10 mouse cellular contexts compared by ENCODE assay signal in genomic region chr1:194660426-194661119, GRCm38 (mm10). TPM values are rescaled to one million over a fixed set of nuclear protein-coding genes. Genes with fewer than 3 reads are reported as not detected.
DNase-seq lines count a peak whose midpoint lies in the region; ATAC-seq and TF ChIP-seq lines count a peak whose summit lies in the region.
"Had no signal": no experiment of that assay in that cellular context is flagged by ENCODE, and none has a peak within 500 bp of the region (broad histone marks: within the 10 kb centered on the region; RNA-seq: fewer than 3 reads in every experiment).

No protein-coding gene starts in this region.

- H3K9ac ChIP-seq in kidney, embryonic 15.5 days: no peak overlapping the region
- no peak overlapping the region for H3K9ac ChIP-seq in forebrain, embryonic 13.5 days
- H3K9ac ChIP-seq: forebrain, embryonic 15.5 days; lung, embryonic 15.5 days had no signal

- no peak for TF ChIP-seq POLR2A in myocyte (IDR thresholded peaks at IDR 0.05; ENCODE audit: insufficient read length, low read depth)

- H3K4me2 ChIP-seq in kidney, embryonic 15.5 days: no peak overlapping the region
- H3K4me2 ChIP-seq in myocyte (ENCODE audit: low read depth): peak overlapping the region; percentile 71
- H3K4me2 ChIP-seq in forebrain, embryonic 13.5 days: no peak overlapping the region
- H3K4me2 ChIP-seq: forebrain, embryonic 15.5 days; lung, embryonic 15.5 days had no signal

- no peaks in the 10 kb centered on the region for H3K79me2 ChIP-seq in myocyte (ENCODE audit: control insufficient read depth, insufficient read depth)

- intact Hi-C loops in gastrocnemius, postnatal 36 days (cut with DNase I): no loop called here

- DNase-seq in embryo, embryonic 10 days (ENCODE audit: low spot score): peak; percentile 7
- no peak for DNase-seq in embryo, embryonic 10.5 days (ENCODE audit: low spot score)
- DNase-seq in gastrocnemius, postnatal 36 days: peak; percentile 18 to 32
- no peak for DNase-seq in limb, embryonic 10.5 days (ENCODE audit: low spot score)
- DNase-seq in right cerebral cortex, postnatal 36 days (ENCODE audit: low spot score in 2 of 2): no peak

- H3ac ChIP-seq in myocyte (ENCODE audit: control insufficient read depth, insufficient read length): no peak overlapping the region

- 0 out of 2 replicates have a peak overlapping the region, but pooled peaks have one; percentile 0 for H3K27ac ChIP-seq in kidney, embryonic 15.5 days
- H3K27ac ChIP-seq in limb, embryonic 10.5 days: no peak overlapping the region
- no peak overlapping the region for H3K27ac ChIP-seq in forebrain, embryonic 13.5 days
- H3K27ac ChIP-seq: forebrain, embryonic 15.5 days; lung, embryonic 15.5 days had no signal

- H3K27me3 ChIP-seq in kidney, embryonic 15.5 days: no peaks in the 10 kb centered on the region
- H3K27me3 ChIP-seq in myocyte (ENCODE audit: control insufficient read depth, insufficient read depth, insufficient read length): no peaks in the 10 kb centered on the region
- no peaks in the 10 kb centered on the region for H3K27me3 ChIP-seq in limb, embryonic 10.5 days (ENCODE audit: low read depth, poor library complexity, severe bottlenecking)
- H3K27me3 ChIP-seq in forebrain, embryonic 13.5 days: no peaks in the 10 kb centered on the region
- H3K27me3 ChIP-seq: forebrain, embryonic 15.5 days; lung, embryonic 15.5 days had no signal

- no peaks in the 10 kb centered on the region for H3K9me3 ChIP-seq in kidney, embryonic 15.5 days (replicated peaks)
- H3K9me3 ChIP-seq in limb, embryonic 10.5 days (replicated peaks): no peaks in the 10 kb centered on the region
- no peaks in the 10 kb centered on the region for H3K9me3 ChIP-seq in forebrain, embryonic 13.5 days (replicated peaks)
- H3K9me3 ChIP-seq: forebrain, embryonic 15.5 days; lung, embryonic 15.5 days had no signal

- 64% methylated on average over 3 of the region's 3 CpGs for WGBS in kidney, embryonic 15.5 days
- 96% methylated on average over 3 of the region's 3 CpGs for WGBS in limb, embryonic 10.5 days
- WGBS in forebrain, embryonic 13.5 days: 91% methylated on average over 3 of the region's 3 CpGs

- H3K4me1 ChIP-seq in kidney, embryonic 15.5 days: peaks cover 27% of the 10 kb centered on the region
- peaks cover 2% of the 10 kb centered on the region; the same call in 1 of the 2 replicates for H3K4me1 ChIP-seq in limb, embryonic 10.5 days
- peaks cover 34% of the 10 kb centered on the region for H3K4me1 ChIP-seq in forebrain, embryonic 13.5 days

- ATAC-seq in kidney, embryonic 15.5 days (replicated peaks; ENCODE audit: low FRiP score): peak; percentile 29; the same call in 1 of the 2 replicates
- no peak for ATAC-seq in forebrain, embryonic 13.5 days
- ATAC-seq: forebrain, embryonic 15.5 days had no signal

- H3K4me3 ChIP-seq in kidney, embryonic 15.5 days (replicated peaks): no peak overlapping the region
- H3K4me3 ChIP-seq in myocyte: no peak overlapping the region
- H3K4me3 ChIP-seq in limb, embryonic 10.5 days: no peak overlapping the region
- no peak overlapping the region for H3K4me3 ChIP-seq in forebrain, embryonic 13.5 days
- H3K4me3 ChIP-seq: forebrain, embryonic 15.5 days; lung, embryonic 15.5 days had no signal

- H3K36me3 ChIP-seq in kidney, embryonic 15.5 days: no peaks in the 10 kb centered on the region
- no peaks in the 10 kb centered on the region for H3K36me3 ChIP-seq in myocyte (ENCODE audit: control insufficient read depth, insufficient read depth)
- peaks cover 3% of the 10 kb centered on the region for H3K36me3 ChIP-seq in limb, embryonic 10.5 days
- H3K36me3 ChIP-seq in forebrain, embryonic 13.5 days (ENCODE audit: poor library complexity, severe bottlenecking): peaks cover 36% of the 10 kb centered on the region

TF ChIP-seq in myocyte, 11 proteins besides CTCF, POLR2A, EP300 and RAD21:
- TF ChIP-seq POLR2AphosphoS2 (IDR thresholded peaks at IDR 0.05; ENCODE audit: insufficient read length, low read depth) (no peak), TCF12 (IDR thresholded peaks at IDR 0.05; ENCODE audit: insufficient read depth, poor library complexity, severe bottlenecking) (no peak), MYOD1 (IDR thresholded peaks at IDR 0.05; ENCODE audit: control insufficient read depth in 1 of 3, insufficient read length in 2 of 3, low read depth in 2 of 3) (peak in 1 of 3 experiments; percentile 13), CEBPB (IDR thresholded peaks at IDR 0.05; ENCODE audit: insufficient read depth, poor library complexity, severe bottlenecking) (no peak), MAX (IDR thresholded peaks at IDR 0.05; ENCODE audit: low read depth) (no peak)
TF ChIP-seq in myocyte: peak in this region for 1.

RNA-seq across cellular contexts. Expression of gene Plxna2, which starts 42.6 kb away (rescaled TPM):
- 1 to 10 TPM; 6.6 to 8.5 TPM for total RNA-seq in gastrocnemius, postnatal 36 days (2021)
- polyA plus RNA-seq in kidney, embryonic 15.5 days (2015; fragmentation: Nextera tagmentation; extraction: Ambion mirVana): 5.7 and 6.3 TPM in 2 replicates
- 3.6 TPM for polyA plus RNA-seq in myocyte (2012; fragmentation: generic; extraction: Trizol)
- polyA plus RNA-seq in limb, embryonic 10.5 days (2016; fragmentation: Nextera tagmentation; extraction: Ambion mirVana): 6.4 TPM in 2 replicates
- polyA plus RNA-seq in forebrain, embryonic 13.5 days (2015; fragmentation: Nextera tagmentation; extraction: Ambion mirVana): 46.9 and 55.8 TPM in 2 replicates

Comparison
In these comparisons a context has a peak if more than half of its experiments do, and no peak if none do; other contexts are left out.
1. DNase-seq: peak in embryo, embryonic 10 days (single experiment) and gastrocnemius, postnatal 36 days (2 of 2); none in embryo, embryonic 10.5 days (single experiment), limb, embryonic 10.5 days (single experiment) and right cerebral cortex, postnatal 36 days (0 of 2).